Mouse (Mus musculus) neural tube, embryonic 12.5 days (tissue): ENCODE results near the gene Hypk. TPM values are rescaled to one million over a fixed set of nuclear protein-coding genes. Genes with fewer than 3 reads are reported as not detected.
"Not testable (repeated sequence)": the region's sequence is repeated elsewhere in the genome, so short reads cannot be mapped to it uniquely, and the experiment has no call there.

Experiments used
- ATAC-seq: fragments of 200-750 bp; cut with Nextera tagmentation; 2 replicates; pipeline ENCODE4 v1.8.0; 2017; ENCODE audit warnings: low read depth, mild to moderate bottlenecking, moderate TSS enrichment, moderate library complexity; ENCODE audit not compliant: low FRiP score
- H3K27ac ChIP-seq: fragments of 300-500 bp; sonication (generic); 2 replicates; pipeline ENCODE4 v1.5.1; 2016
- H3K27me3 ChIP-seq: fragments of 300-500 bp; sonication (generic); replicated peaks from 2 replicates; pipeline ENCODE4 v1.6.1; 2016; ENCODE audit warnings: mild to moderate bottlenecking
- H3K36me3 ChIP-seq: fragments of 300-500 bp; sonication (generic); 2 replicates; pipeline ENCODE4 v1.6.1; 2016; ENCODE audit warnings: mild to moderate bottlenecking
- H3K4me1 ChIP-seq: fragments of 300-500 bp; sonication (generic); 2 replicates; pipeline ENCODE4 v1.6.1; 2016
- H3K4me2 ChIP-seq: fragments of 300-500 bp; sonication (generic); replicated peaks from 2 replicates; pipeline ENCODE4 v1.6.1; 2016; ENCODE audit warnings: mild to moderate bottlenecking
- H3K4me3 ChIP-seq: fragments of 300-500 bp; sonication (generic); 2 replicates; pipeline ENCODE4 v1.5.1; 2016
- H3K9ac ChIP-seq: fragments of 300-500 bp; sonication (generic); 2 replicates; pipeline ENCODE4 v1.6.1; 2016; ENCODE audit warnings: mild to moderate bottlenecking
- H3K9me3 ChIP-seq: fragments of 300-500 bp; sonication (generic); 2 replicates; pipeline ENCODE4 v1.6.1; 2016; ENCODE audit warnings: mild to moderate bottlenecking
- WGBS: fragments of 180-500 bp; shearing (Covaris S2); methylation state at CpG from one replicate; pipeline ENCODE4 v1.1.7; 2016; 5-methylcytosine and 5-hydroxymethylcytosine counted together
- polyA plus RNA-seq: library from polyadenylated mRNA; unstranded; fragments of >200 nt; fragmentation: Nextera tagmentation; extraction: Ambion mirVana; gene quantifications from 2 replicates; pipeline ENCODE4 v1.2.1, GENCODE M21; 2016

The Hypk gene
- polyA plus RNA-seq, 1 experiment from 2014 or later: 97.6 TPM

- peak; percentile 54 for ATAC-seq
- Histone ChIP-seq H3K36me3 (peaks cover 3% of the 10 kb centered on the region), H3K9me3 (no peaks in the 10 kb centered on the region), H3K9ac (no peak overlapping the region), H3K27ac (no peak overlapping the region), H3K4me2 (peak overlapping the region; percentile 75), H3K4me1 (no peaks in the 10 kb centered on the region), H3K4me3 (peak overlapping the region; percentile 61), H3K27me3 (no peaks in the 10 kb centered on the region)
- 35% methylated on average over 8 of the region's 8 CpGs for WGBS
Observed at GRCm38 (mm10) chr2:121474180-121474535, 21.1 kb downstream of the Hypk start.

- H3K36me3 ChIP-seq, H3K4me2 ChIP-seq, H3K9ac ChIP-seq, H3K4me3 ChIP-seq, ATAC-seq, H3K9me3 ChIP-seq, H3K27ac ChIP-seq, H3K4me1 ChIP-seq, H3K27me3 ChIP-seq: not testable (repeated sequence)
- WGBS: 93% methylated on average over 2 of the region's 2 CpGs
Observed at GRCm38 (mm10) chr2:121475306-121475705, 22.2 kb downstream of the Hypk start.

- no peak overlapping the region for H3K4me2 ChIP-seq
- no peak for ATAC-seq
- no peaks in the 10 kb centered on the region for H3K9me3 ChIP-seq
- no peak overlapping the region for H3K27ac ChIP-seq
- H3K4me3 ChIP-seq: no peak overlapping the region
- H3K36me3 ChIP-seq: no peaks in the 10 kb centered on the region
- H3K9ac ChIP-seq: no peak overlapping the region
- H3K27me3 ChIP-seq: no peaks in the 10 kb centered on the region
- H3K4me1 ChIP-seq: no peaks in the 10 kb centered on the region
- WGBS: 78% methylated on average over 3 of the region's 3 CpGs
Observed at GRCm38 (mm10) chr2:121477491-121478266, 24.6 kb downstream of the Hypk start.

- no peaks in the 10 kb centered on the region for H3K9me3 ChIP-seq
- no peak overlapping the region for H3K4me3 ChIP-seq
- H3K27ac ChIP-seq: no peak overlapping the region
- H3K36me3 ChIP-seq: no peaks in the 10 kb centered on the region
- 56% methylated on average over 3 of the region's 3 CpGs for WGBS
- H3K27me3 ChIP-seq: no peaks in the 10 kb centered on the region
- no peak overlapping the region for H3K9ac ChIP-seq
- H3K4me2 ChIP-seq: no peak overlapping the region
- no peaks in the 10 kb centered on the region for H3K4me1 ChIP-seq
- no peak for ATAC-seq
Observed at GRCm38 (mm10) chr2:121480498-121480897, 27.4 kb downstream of the Hypk start.

GRCm38 (mm10) chr2:121480916-121481315 lies 27.8 kb downstream of the Hypk start:
- not testable (repeated sequence) for H3K27me3 ChIP-seq, H3K9ac ChIP-seq, H3K4me1 ChIP-seq, ATAC-seq, H3K9me3 ChIP-seq, H3K4me3 ChIP-seq, H3K36me3 ChIP-seq, H3K27ac ChIP-seq, H3K4me2 ChIP-seq
- WGBS: 88% methylated on average over 13 of the region's 13 CpGs

- WGBS: 11% methylated on average over 8 of the region's 8 CpGs
- Histone ChIP-seq H3K4me2 (no peak overlapping the region), H3K36me3 (no peaks in the 10 kb centered on the region), H3K27me3 (no peaks in the 10 kb centered on the region), H3K4me1 (no peaks in the 10 kb centered on the region), H3K27ac (no peak overlapping the region), H3K4me3 (no peak overlapping the region), H3K9ac (no peak overlapping the region), H3K9me3 (no peaks in the 10 kb centered on the region)
- ATAC-seq: no peak
Observed at GRCm38 (mm10) chr2:121483576-121483975, 30.5 kb downstream of the Hypk start.

GRCm38 (mm10) chr2:121484403-121484802 lies 31.3 kb downstream of the Hypk start:
- not testable (repeated sequence) for H3K4me3 ChIP-seq, H3K27ac ChIP-seq, ATAC-seq, H3K9me3 ChIP-seq, H3K27me3 ChIP-seq, H3K4me1 ChIP-seq, H3K9ac ChIP-seq, H3K36me3 ChIP-seq, H3K4me2 ChIP-seq
- WGBS: 70% methylated on average over 2 of the region's 2 CpGs

- 80% methylated on average over 3 of the region's 6 CpGs for WGBS
- not testable (repeated sequence) for H3K4me2 ChIP-seq, H3K27ac ChIP-seq, H3K4me1 ChIP-seq, H3K9ac ChIP-seq, H3K36me3 ChIP-seq, H3K4me3 ChIP-seq, ATAC-seq, H3K27me3 ChIP-seq, H3K9me3 ChIP-seq
Observed at GRCm38 (mm10) chr2:121501550-121501949, 48.5 kb downstream of the Hypk start.

GRCm38 (mm10) chr2:121505942-121506882 lies 53.1 kb downstream of the Hypk start, which contains the start of the genes Mfap1a and Wdr76:
Mfap1a (minus strand) TSS chr2:121506665.
Wdr76 (plus strand) TSS chr2:121506723.
- H3K36me3 ChIP-seq, H3K27ac ChIP-seq, H3K9me3 ChIP-seq, H3K27me3 ChIP-seq: not testable (repeated sequence)
- peak; percentile 83 for ATAC-seq
- peak within 1 kb of the TSS; percentile 74 for H3K4me2 ChIP-seq
- peaks cover 15% of the 10 kb centered on the region for H3K4me1 ChIP-seq
- H3K4me3 ChIP-seq: peak within 1 kb of the TSS; percentile 58
- WGBS: 5% methylated on average over 42 of the region's 42 CpGs
- peak within 1 kb of the TSS; percentile 68 for H3K9ac ChIP-seq

- WGBS: 35% methylated on average over 12 of the region's 12 CpGs
- peak overlapping the region; percentile 68; the same call in 1 of the 2 replicates for H3K9ac ChIP-seq
- peak overlapping the region; percentile 58 for H3K4me3 ChIP-seq
- ATAC-seq: no peak
- peak overlapping the region; percentile 74 for H3K4me2 ChIP-seq
- peaks cover 15% of the 10 kb centered on the region for H3K4me1 ChIP-seq
- H3K36me3 ChIP-seq: peaks cover 13% of the 10 kb centered on the region
- H3K27me3 ChIP-seq: no peaks in the 10 kb centered on the region
- no peak overlapping the region for H3K27ac ChIP-seq
- H3K9me3 ChIP-seq: no peaks in the 10 kb centered on the region
Observed at GRCm38 (mm10) chr2:121507173-121507950, 54.3 kb downstream of the Hypk start.

GRCm38 (mm10) chr2:121507951-121508330 lies 54.9 kb downstream of the Hypk start:
- no peak for ATAC-seq
- Histone ChIP-seq H3K4me1 (peaks cover 15% of the 10 kb centered on the region), H3K27ac (no peak overlapping the region), H3K9ac (no peak overlapping the region), H3K4me2 (peak overlapping the region; percentile 74), H3K36me3 (peaks cover 11% of the 10 kb centered on the region), H3K9me3 (no peaks in the 10 kb centered on the region), H3K4me3 (peak overlapping the region; percentile 58), H3K27me3 (no peaks in the 10 kb centered on the region)
- WGBS: 96% methylated on average over 2 of the region's 2 CpGs
